Mouse (Mus musculus) T-helper 17 cell (primary cell): ENCODE data around the gene Agbl2.

Experiments used
- in situ Hi-C, 2 experiments: fragments of 300-600 bp; cut with MboI, MseI; formaldehyde crosslinking; loops; 1 replicate in 1 of 2; 2 replicates in 1 of 2; pipeline ENCODE4 v1.15.1; 2025; ENCODE audit warnings: high pct_unique_total_duplicates in 2 of 2

The Agbl2 gene

DNA sequence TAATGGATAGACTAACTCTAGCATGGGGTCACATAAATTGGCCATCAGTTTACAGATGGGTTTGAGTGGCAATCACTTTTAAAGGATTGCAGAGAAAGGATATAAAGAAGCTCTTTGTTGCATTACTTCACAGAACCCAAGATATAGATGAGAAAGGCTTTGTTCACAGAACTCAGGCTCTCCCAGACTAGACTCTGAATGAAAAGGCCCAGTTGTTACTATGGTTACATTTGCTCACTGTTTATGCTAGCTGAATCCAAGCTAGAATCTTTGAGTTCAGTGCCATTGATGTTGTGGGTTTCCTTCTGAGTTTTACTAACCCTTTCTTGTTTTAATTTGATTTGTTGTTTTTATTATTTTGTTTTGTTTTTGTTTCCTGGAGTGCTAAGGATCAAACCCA, 81.7 kb downstream of the Agbl2 start:
- in situ Hi-C loops, result no loop called here

DNA sequence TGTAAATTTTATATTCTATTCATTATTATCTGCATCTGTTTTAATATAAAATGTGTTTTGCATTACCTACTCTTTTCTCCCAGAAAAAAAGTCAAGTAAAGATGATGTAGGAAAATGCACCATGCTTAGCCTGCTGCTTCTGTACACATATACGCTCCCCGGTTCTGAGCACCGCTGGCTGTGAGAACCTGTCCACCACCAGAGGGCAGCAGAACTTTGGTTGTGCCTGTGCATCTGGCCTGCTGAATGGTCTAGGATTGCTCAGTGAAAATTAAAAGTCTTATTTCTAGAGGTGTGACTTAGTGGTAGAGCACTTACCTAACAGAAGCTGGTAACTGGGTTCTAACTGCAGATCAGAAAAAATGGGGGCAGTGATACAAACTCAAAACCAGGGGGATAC, 84.0 kb downstream of the Agbl2 start:
- in situ Hi-C loops, result no loop called here

DNA sequence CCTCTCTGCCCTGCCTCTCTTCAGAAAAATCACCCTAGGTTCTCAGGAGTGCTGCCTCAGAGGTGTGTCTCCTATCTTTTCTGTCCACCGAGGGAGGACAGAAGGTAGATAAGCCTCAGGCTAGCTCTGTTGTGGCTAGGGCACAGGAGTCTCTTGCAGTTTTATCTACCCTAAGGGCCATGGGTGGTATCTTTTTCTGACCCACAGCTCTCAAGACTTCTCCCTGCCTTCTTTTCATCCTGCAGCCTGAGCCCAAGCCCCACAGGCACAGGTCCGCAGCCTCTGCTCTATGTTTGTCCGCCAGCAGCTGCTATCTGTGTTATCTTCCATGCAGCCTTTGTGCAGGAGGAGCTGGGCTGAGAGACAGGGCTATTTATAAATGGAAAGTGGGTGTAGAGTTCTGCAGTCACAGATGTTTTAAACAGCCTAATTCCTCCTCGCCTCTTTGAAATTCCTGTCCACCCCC, 87.6 kb downstream of the Agbl2 start:
- in situ Hi-C loops, result no loop called here

DNA sequence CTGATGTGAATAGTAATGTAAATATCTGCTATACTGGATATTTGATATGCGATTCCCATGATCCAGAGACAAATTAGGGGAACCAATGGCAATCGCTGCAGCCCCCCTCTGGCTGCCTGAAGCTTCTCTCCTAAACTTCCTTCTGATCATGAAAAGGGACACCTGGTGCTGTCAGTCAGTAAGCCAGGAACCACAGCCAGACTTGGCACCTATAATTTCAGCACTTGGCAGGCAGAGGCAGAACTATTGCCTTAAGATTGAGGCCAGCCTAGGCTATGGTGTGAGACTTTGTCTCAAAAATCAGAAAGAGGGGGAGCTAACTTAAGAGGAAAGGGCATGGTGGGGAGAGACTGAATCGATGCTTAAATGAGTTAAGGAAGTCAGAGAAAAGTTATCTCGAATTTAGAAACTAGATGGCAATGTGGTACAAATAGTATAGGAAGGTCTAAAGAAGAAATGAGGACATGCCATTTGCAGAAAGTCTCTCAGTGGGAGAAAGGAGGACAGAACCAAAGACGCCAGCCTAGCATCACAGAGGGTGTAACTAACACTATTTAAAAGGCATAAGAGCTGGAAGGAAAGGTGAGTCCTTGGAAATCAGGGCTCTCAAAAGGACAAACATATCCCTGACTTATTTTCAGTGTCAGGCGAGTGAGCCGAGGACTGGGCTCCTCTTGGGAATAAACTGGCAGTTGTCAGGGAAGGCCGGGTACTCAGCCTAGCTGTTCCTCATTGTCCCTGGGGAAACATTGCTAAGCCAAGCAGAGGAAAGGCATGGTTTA, 88.8 kb downstream of the Agbl2 start:
- in situ Hi-C loops, result no loop called here

DNA sequence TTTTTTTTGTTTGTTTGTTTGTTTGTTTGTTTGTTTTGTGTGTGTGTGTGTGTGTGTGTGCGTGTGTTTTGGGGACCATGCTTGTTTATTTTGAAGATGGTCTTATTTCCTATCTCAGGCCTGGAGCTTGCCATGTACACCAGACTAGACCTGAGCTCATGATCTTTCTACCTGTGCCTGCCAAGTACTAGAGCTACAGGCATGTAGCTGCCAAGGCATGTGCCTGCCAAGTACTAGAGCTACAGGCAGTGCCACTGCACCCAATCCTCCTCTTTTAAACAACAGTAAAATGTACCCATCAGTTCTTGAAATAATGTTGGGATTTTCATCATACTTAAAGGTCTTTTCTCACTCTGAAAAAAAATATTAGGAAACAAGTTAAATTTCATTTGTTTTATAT, 91.5 kb downstream of the Agbl2 start:
- in situ Hi-C loops, result no loop called here

DNA sequence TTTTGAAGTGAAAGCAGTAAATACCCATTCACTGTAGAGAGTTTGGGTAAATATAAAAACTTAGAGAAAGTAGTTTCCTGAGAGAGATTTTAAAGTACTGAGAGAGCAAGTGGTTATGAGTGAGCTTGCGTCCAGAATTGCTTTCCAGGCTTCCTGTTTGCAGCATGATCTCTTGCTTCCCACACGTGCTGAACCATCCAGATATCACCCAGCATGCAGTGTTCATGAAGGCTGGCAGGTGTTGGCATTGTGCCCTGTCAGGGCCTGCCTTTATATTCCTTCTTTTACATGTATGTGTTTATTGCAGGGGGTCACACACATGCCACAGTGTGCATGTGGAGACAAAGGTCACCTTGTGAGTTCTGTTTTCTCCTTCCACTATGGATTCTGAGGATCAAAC, 92.7 kb downstream of the Agbl2 start:
- in situ Hi-C loops, result no loop called here

DNA sequence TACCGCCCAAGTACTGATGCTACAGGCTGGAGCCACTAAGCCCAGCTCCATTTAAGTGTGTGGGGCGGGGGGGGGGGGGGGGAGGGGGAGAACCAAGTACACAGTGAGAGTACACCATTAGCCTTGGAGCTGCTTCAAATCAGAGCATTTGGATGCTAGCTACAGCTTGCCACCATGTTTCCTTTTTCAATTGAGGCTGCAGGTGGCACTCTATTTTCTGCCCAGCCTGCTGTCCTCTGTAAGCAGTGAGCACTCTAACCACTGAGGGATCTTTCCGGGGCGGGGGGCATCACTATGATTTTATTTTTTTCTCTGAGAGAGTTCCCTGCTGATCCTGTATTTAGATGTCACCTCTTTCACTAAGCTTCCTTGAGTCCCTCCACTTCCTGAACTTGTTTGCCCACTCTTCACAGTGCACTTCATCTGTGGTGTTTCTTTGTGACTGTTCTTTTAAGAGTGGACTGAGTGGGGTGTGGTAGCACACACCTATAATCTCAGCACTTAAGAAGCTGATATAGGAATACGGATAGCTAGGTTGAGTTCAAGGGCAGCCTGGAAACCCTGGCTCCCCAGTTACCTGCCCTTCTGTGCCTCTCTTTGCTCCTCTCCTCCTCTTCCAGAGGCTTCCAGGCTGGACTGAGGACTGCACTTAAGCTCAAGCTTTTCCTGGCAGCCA, 95.2 kb downstream of the Agbl2 start:
- in situ Hi-C loops, result no loop called here

DNA sequence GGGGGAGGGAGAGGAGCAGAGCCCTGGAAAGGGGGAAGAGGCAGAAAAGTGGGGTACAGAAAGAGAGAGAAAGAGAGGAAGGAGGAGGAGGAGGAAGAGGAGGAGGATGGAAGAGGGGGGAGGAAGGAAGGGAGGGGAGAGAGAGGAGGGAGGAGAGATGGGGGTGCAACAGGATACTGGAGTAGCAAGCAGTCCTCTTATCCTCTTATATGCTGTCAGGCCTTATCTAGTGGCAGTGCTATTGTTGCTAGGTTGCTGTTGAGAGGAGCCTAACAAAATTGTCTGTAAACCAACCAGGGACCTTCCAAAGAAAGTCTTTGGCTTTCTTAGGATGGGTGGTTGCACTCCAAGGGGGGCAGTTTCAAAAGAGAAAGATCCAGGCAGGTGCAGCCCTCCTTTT, 96.9 kb downstream of the Agbl2 start:
- in situ Hi-C loops, result no loop called here

DNA sequence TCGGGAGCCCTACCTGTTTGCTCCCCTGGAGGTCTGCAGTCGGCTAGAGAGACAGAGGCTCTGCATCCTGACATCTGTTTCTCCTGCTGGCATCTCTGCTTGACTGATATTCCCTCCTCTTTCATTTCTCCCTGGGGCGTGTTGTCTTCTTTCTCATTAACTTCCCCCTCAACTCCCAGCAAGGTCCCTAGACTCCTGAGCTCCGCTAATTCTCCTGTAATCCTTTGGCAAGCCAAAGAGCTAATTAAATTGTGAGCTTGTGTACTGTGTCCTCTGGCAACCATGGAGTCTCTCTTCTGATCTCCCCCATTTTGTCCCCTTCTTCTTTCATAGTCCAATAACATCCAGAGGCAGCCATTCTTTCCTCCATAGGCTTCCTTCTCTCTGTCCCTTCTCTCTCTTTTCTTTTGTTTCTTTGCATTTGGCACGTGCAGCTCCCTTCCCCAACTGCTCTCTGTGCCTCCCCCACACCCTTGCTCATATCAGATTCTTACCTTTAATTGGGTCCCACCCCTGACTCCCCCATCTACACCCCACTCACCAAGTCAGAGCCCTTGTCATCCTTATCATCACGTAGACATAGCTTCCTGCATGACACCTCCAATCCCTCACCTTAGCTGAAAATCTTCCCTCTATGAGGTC, 97.7 kb downstream of the Agbl2 start:
- in situ Hi-C loops, result no loop called here

DNA sequence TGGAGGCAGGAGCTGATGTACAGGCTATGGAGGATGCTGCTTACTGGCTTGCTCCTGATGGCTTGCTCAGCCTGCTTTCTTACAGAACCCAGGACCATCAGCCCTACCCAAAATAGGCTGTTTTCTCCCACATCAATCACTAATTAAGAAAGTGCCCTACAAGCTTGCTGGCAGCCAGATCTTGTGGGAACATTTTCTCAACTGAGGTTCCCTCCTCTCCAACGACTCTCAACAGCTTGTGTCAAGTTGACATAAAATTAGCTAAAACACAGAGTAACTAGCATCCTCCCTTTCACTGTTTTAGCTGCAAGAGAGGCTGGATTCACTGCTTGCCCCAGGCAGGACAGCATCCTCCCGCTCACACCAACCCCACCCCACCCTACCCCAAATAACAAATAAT, 99.3 kb downstream of the Agbl2 start:
- in situ Hi-C loops, result no loop called here
